ENCODE assay signal across 13 mouse cellular contexts in the genomic region with DNA sequence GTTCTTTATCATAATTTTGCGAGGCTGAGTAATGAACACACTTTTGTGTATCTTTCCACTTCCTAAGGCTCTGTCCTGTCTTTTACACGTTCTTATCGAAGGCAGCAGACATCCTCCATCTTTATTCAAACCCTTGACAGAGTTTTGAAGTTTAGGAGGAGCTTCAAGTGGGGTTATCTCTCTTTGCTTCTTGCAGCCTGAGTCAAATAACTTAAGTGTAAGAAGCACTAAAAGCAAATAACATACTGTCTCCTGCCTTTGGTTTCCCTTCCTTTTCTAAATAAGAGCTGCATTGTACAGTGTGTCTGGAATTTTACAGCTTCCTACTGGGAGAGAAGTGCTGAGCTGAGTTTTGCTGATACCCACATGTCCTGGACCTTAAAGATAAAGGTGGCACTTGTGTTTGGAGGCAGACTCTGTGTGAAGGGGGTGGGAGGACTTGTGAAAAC.
DNase-seq lines count a peak whose midpoint lies in the region; ATAC-seq and TF ChIP-seq lines count a peak whose summit lies in the region.
"Had no signal": no experiment of that assay in that cellular context is flagged by ENCODE, and none has a peak within 500 bp of the region (broad histone marks: within the 10 kb centered on the region; RNA-seq: fewer than 3 reads in every experiment).

No protein-coding gene starts in this region.

- TF ChIP-seq CTCF in liver, postnatal 0 days (IDR thresholded peaks at IDR 0.05; ENCODE audit: low read depth): no peak

- H3K4me2 ChIP-seq in kidney, embryonic 15.5 days: no peak overlapping the region
- H3K4me2 ChIP-seq in liver, postnatal 0 days (ENCODE audit: low read depth, low read length): peak overlapping the region; percentile 42

- H3K27ac ChIP-seq in kidney, embryonic 15.5 days: peak overlapping the region; percentile 32; the same call in 1 of the 2 replicates
- H3K27ac ChIP-seq in liver, postnatal 0 days (ENCODE audit: low read depth): peak overlapping the region; percentile 83
- H3K27ac ChIP-seq: hindbrain, embryonic 10.5 days; kidney, postnatal 0 days had no signal

- 64% methylated on average over 3 of the region's 3 CpGs for WGBS in kidney, embryonic 15.5 days
- WGBS in liver, postnatal 0 days (ENCODE audit: insufficient replicate concordance): 21% methylated on average over 3 of the region's 3 CpGs

- H3K27me3 ChIP-seq in kidney, embryonic 15.5 days: no peaks in the 10 kb centered on the region
- H3K27me3 ChIP-seq in liver, postnatal 0 days (ENCODE audit: insufficient read depth, low read length): no peaks in the 10 kb centered on the region

- peak; percentile 97 for TF ChIP-seq EP300 in liver, postnatal 0 days (IDR thresholded peaks at IDR 0.05; ENCODE audit: low read depth)

- no peaks in the 10 kb centered on the region for H3K36me3 ChIP-seq in kidney, embryonic 15.5 days
- no peaks in the 10 kb centered on the region for H3K36me3 ChIP-seq in liver, postnatal 0 days (replicated peaks; ENCODE audit: insufficient read depth, low read length)
- H3K36me3 ChIP-seq: hindbrain, embryonic 10.5 days had no signal

- peak; percentile 85 for ATAC-seq in kidney, embryonic 15.5 days (replicated peaks; ENCODE audit: low FRiP score)
- peak; percentile 92 for ATAC-seq in common myeloid progenitor, adult 5-6 weeks (replicated peaks; ENCODE audit: low read depth, poor library complexity, severe bottlenecking)
- ATAC-seq in liver, postnatal 0 days: peak; percentile 99
- ATAC-seq: forebrain, embryonic 16.5 days had no signal

- no peak overlapping the region for H3K9ac ChIP-seq in kidney, embryonic 15.5 days
- no peak overlapping the region for H3K9ac ChIP-seq in liver, postnatal 0 days (replicated peaks)

- H3K4me3 ChIP-seq in kidney, embryonic 15.5 days (replicated peaks): no peak overlapping the region
- no peak overlapping the region for H3K4me3 ChIP-seq in liver, postnatal 0 days (ENCODE audit: low read depth, low read length)
- H3K4me3 ChIP-seq: hindbrain, embryonic 10.5 days had no signal

- H3K4me1 ChIP-seq in kidney, embryonic 15.5 days: no peaks in the 10 kb centered on the region
- H3K4me1 ChIP-seq in liver, postnatal 0 days (ENCODE audit: insufficient read depth): peaks cover 9% of the 10 kb centered on the region; the same call in 1 of the 2 replicates
- H3K4me1 ChIP-seq: hindbrain, embryonic 10.5 days had no signal

- H3K9me3 ChIP-seq in kidney, embryonic 15.5 days (replicated peaks): no peaks in the 10 kb centered on the region
- no peaks in the 10 kb centered on the region for H3K9me3 ChIP-seq in liver, postnatal 0 days (ENCODE audit: low read length)
- H3K9me3 ChIP-seq: hindbrain, embryonic 10.5 days had no signal

- DNase-seq in kidney, postnatal 25 days: no peak
- DNase-seq in adipocyte (ENCODE audit: low spot score): peak; percentile 17
- peak; percentile 27 for DNase-seq in liver, postnatal 0 days
- no peak for DNase-seq in gastrocnemius, postnatal 10 days
- no peak for DNase-seq in cerebellum, postnatal 25 days
- DNase-seq: adrenal gland, adult 8-10 months; cerebellum, postnatal 36 days; thymus, postnatal 25 days had no signal

Comparison
In these comparisons a context has a peak if more than half of its experiments do, and no peak if none do; other contexts are left out.
1. DNase-seq: peak in adipocyte (single experiment) and liver, postnatal 0 days (single experiment); none in kidney, postnatal 25 days (0 of 2), gastrocnemius, postnatal 10 days (single experiment) and cerebellum, postnatal 25 days (0 of 2).
2. Peak in every context shown above with its lines, with median percentiles within 50 percentile points of each other: ATAC-seq.